Mouse (Mus musculus) megakaryocyte, embryonic 14.5 days (primary cell): ENCODE measurements at regions not wholly inside any gene's neighbourhood (a gene's known extent, or its start where the extent isn't known, plus 50 kb on each side); places are given as distances from the start of the nearest gene placed in this dataset.

ENCODE experiments used
- H3K27me3 ChIP-seq: replicated peaks from 2 replicates; pipeline ENCODE3; 2012; ENCODE audit warnings: inconsistent platforms
- H3K36me3 ChIP-seq: replicated peaks from 2 replicates; pipeline ENCODE3; 2012; ENCODE audit warnings: low read length, inconsistent platforms, mixed read lengths
- H3K4me1 ChIP-seq: 2 replicates; pipeline ENCODE4 v1.6.1; 2012; ENCODE audit warnings: inconsistent platforms
- H3K4me3 ChIP-seq: replicated peaks from 2 replicates; pipeline ENCODE3; 2012; ENCODE audit warnings: moderate library complexity, mild to moderate bottlenecking, inconsistent platforms
- H3K9me3 ChIP-seq: 2 replicates; pipeline ENCODE4 v1.6.1; 2012; ENCODE audit warnings: inconsistent platforms
- FLI1 ChIP-seq: IDR thresholded peaks from 2 replicates; pipeline ENCODE4 v1.6.1; 2012; ENCODE audit warnings: low read length, inconsistent platforms, mixed read lengths
- GATA1 ChIP-seq: IDR thresholded peaks from 3 replicates; pipeline ENCODE4 v1.6.1; 2012; ENCODE audit warnings: mixed read lengths, low read length, inconsistent platforms, borderline replicate concordance

DNA sequence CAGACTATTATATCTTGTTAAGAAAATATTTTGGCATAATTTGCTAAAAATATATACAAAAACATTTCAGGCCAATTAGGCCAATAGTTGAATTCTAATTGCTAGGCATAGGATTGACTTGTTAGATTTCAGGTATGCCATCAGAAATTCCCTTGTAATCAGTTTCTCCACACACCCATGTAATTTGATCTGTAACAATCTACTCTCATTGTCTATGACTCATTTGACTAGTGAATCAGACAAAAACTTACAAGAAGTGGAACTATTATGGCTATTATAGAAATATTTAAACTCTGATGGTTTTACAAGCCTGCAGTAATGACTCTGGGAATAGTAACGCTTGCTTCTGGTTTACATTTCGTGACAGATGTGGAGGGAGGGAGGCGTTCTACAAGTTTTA, 338.9 kb upstream of the Ptbp2 start:
- Histone ChIP-seq H3K27me3 (no peaks in the 10 kb centered on the region), H3K4me1 (no peaks in the 10 kb centered on the region), H3K36me3 (no peaks in the 10 kb centered on the region), H3K9me3 (peaks cover 8% of the 10 kb centered on the region), H3K4me3 (no peak overlapping the region)
- TF ChIP-seq FLI1 (no peak), GATA1 (no peak)

DNA sequence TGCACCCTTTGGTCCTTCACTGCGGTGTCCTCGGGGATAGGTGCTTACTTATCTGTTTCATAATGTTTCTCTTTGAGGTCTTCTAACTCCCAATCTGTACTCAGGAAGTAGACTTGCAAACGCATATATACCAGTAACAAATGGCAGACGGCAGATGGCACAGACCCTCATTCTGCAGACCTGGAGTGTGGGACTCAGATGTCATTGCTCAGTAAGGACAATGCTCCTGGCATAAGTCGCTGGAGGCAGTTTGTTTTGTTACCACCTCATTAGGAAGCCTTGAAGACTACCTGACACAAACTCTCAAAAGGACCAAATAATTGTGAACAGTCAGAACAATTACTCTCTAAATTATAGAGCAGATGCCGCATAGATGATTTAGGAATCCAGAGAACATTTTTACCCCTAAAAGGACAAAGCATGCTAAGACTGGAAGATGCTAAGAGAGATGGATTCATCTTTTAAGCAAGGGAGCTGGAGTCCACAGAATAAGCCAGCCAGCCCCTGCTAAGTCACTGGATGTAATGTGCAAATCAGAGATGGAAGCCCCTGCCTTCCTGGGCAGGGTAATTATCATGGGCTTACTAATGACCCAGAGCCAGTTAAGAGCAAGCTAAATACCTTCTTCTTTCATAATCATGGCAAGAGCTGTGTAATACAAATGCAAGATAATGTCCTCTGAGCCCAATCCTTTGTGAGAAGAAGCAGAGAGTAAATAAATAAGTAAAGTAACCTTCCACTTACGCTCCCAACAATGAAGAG, 299.1 kb upstream of the Ptbp2 start:
- Histone ChIP-seq H3K4me3 (no peak overlapping the region), H3K27me3 (no peaks in the 10 kb centered on the region), H3K9me3 (peaks cover 22% of the 10 kb centered on the region), H3K36me3 (no peaks in the 10 kb centered on the region), H3K4me1 (no peaks in the 10 kb centered on the region)
- no peak for TF ChIP-seq FLI1

GRCm38 (mm10) chr3:120073528-120073927, 289.3 kb upstream of the Ptbp2 start:
- peaks cover 11% of the 10 kb centered on the region; the same call in 1 of the 2 replicates for H3K9me3 ChIP-seq
- TF ChIP-seq FLI1 (no peak), GATA1 (no peak)
- H3K4me3 ChIP-seq: no peak overlapping the region
- no peaks in the 10 kb centered on the region for H3K4me1 ChIP-seq
- no peaks in the 10 kb centered on the region for H3K36me3 ChIP-seq
- no peaks in the 10 kb centered on the region for H3K27me3 ChIP-seq

GRCm38 (mm10) chr3:120065714-120066113, 281.4 kb upstream of the Ptbp2 start:
- TF ChIP-seq GATA1 (no peak), FLI1 (no peak)
- no peaks in the 10 kb centered on the region for H3K36me3 ChIP-seq
- H3K9me3 ChIP-seq: peaks cover 35% of the 10 kb centered on the region
- H3K4me1 ChIP-seq: no peaks in the 10 kb centered on the region
- H3K27me3 ChIP-seq: no peaks in the 10 kb centered on the region
- H3K4me3 ChIP-seq: no peak overlapping the region

DNA sequence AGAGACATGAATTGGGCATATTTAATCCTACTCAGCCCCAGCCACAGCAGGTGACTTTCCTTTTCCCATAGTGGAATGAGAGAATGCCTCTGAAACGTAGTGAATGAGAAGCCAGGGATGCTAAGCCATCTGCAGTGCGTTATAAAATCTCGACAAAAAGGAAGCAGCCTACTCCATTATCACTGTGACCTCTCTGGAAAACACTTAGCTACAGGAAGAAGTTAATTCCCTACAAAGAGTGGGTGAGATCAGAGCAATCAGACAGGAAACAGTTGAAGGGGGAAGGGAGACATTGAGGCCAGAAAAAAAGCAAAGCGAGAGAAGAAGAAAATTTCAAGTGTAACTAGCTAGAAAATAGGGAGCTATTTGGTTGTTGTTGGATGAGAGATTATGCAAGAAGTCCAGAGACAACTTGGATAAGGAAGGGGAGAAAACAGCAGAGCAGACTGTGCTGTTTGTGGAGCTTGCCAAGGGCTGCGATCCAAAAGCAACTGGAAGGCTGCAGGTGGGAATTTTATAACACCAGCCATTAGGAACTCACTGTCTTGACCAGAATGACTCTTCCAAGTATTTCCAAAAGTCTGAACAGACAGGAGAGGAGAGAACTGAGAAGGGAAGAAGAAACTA, 280.7 kb upstream of the Ptbp2 start:
- no peaks in the 10 kb centered on the region for H3K27me3 ChIP-seq
- H3K4me3 ChIP-seq: no peak overlapping the region
- TF ChIP-seq GATA1 (no peak), FLI1 (no peak)
- no peaks in the 10 kb centered on the region for H3K4me1 ChIP-seq
- H3K9me3 ChIP-seq: peaks cover 33% of the 10 kb centered on the region
- no peaks in the 10 kb centered on the region for H3K36me3 ChIP-seq

DNA sequence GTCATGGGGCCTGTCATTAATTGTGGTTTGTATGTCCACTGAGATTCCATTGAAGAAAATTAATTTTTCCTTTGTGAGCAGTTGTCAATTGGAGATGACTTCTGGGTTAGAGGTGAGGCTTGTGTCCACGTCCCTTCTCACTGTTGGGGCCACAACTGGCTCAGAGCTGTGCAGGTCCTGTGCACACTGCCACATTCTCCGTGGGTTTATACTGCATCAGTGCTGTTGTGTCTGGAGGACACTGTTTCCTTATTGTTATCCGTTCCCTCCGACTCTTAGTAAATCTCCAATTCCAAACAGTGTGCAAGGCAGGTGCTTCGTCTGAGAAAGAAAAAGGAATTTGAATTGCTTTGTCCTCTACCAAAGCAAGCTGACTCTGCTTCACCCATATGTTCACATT, 278.0 kb upstream of the Ptbp2 start:
- Histone ChIP-seq H3K9me3 (peaks cover 35% of the 10 kb centered on the region), H3K4me3 (peak overlapping the region; percentile 28)
- TF ChIP-seq FLI1: no peak
- TF ChIP-seq GATA1: no peak

DNA sequence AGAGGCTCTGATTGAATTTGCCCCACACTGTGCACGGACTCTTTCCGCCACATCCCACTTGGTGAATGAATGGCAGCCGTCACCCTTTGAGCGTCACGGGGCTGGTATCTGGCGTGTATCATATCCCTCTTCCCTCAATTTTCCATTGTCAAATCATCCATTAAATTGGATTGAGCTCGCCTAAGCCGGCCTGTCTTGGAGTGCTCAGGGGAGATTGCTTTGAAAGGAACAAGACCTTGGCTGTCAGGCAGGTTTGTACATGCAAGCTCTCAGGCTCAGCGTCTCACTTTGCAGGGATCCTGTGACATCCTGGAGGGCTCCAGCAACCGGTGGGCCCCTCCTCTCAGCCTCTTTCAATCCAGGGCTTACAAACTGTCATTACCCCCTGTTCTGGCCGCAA, 275.7 kb upstream of the Ptbp2 start:
- Histone ChIP-seq H3K36me3 (no peaks in the 10 kb centered on the region), H3K27me3 (no peaks in the 10 kb centered on the region), H3K9me3 (peaks cover 25% of the 10 kb centered on the region), H3K4me1 (no peaks in the 10 kb centered on the region), H3K4me3 (no peak overlapping the region)
- no peak for TF ChIP-seq GATA1
- no peak for TF ChIP-seq FLI1

More for the DNA sequence above, 278.0 kb upstream of the Ptbp2 start:
- Histone ChIP-seq H3K36me3 (no peaks in the 10 kb centered on the region), H3K4me1 (no peaks in the 10 kb centered on the region), H3K27me3 (no peaks in the 10 kb centered on the region)

GRCm38 (mm10) chr3:120055216-120056154, 271.2 kb upstream of the Ptbp2 start:
- H3K9me3 ChIP-seq: peaks cover 27% of the 10 kb centered on the region
- H3K4me1 ChIP-seq: no peaks in the 10 kb centered on the region
- H3K36me3 ChIP-seq: no peaks in the 10 kb centered on the region
- no peak for TF ChIP-seq GATA1
- TF ChIP-seq FLI1: no peak
- no peak overlapping the region for H3K4me3 ChIP-seq
- no peaks in the 10 kb centered on the region for H3K27me3 ChIP-seq

DNA sequence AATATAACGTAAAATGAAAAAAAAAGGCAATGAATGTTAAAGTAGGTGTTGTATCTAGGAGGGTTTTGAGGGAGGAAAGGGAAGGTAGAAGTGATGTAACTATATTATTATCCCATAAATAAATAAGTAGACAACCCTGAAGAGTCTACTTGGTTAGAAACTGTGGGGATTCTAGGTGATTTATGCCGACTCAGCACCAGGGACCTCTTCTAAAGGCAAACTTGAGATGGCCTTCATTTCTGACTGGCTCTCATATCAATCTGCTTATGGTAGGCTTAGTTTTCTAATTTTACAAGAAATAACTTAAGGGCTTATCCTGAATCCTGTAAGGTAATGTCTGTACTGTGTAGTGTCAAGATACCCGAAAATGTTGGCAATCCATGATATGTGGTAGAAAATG, 263.0 kb upstream of the Ptbp2 start:
- Histone ChIP-seq H3K4me1 (no peaks in the 10 kb centered on the region), H3K36me3 (no peaks in the 10 kb centered on the region), H3K9me3 (peaks cover 12% of the 10 kb centered on the region), H3K4me3 (no peak overlapping the region), H3K27me3 (no peaks in the 10 kb centered on the region)
- TF ChIP-seq GATA1 (no peak), FLI1 (no peak)

DNA sequence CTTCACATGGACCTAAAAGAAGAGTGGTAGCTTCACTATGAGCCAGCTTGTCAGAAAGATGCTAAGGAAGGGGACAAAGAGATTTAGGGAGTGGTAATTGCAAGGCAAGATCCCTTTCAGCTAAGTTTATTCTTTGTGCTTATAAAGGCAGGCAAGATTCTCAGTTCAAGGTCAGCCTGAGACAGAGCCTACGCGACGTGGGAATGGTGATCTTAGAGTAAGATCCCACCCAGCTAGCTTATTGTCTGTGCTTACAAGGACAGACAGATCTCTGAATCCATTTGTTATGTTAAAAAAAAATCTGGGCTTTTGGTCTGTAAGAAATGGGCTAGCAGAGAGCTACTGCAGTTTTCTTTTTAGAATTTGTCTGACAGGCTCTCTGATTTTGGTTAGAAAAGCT, 253.3 kb upstream of the Ptbp2 start:
- TF ChIP-seq FLI1 (no peak), GATA1 (no peak)
- no peaks in the 10 kb centered on the region for H3K36me3 ChIP-seq

More for the DNA sequence above, 253.3 kb upstream of the Ptbp2 start:
- H3K4me3 ChIP-seq: no peak overlapping the region
- no peaks in the 10 kb centered on the region for H3K27me3 ChIP-seq
- H3K4me1 ChIP-seq: no peaks in the 10 kb centered on the region
- peaks cover 3% of the 10 kb centered on the region; the same call in 1 of the 2 replicates for H3K9me3 ChIP-seq
